Mouse (Mus musculus) c-Kit-positive CD71-positive TER-119-negative erythroid progenitor cells, embryonic 14.5 days (primary cell): ENCODE results near the gene Asb18.
A peak's percentile ranks its signal among the peaks of the same experiment; 100 is the strongest.

Experiments
- DNase-seq: peaks from one replicate; pipeline ENCODE4 v3.0.0-alpha.2; 2013; ENCODE audit warnings: low read depth

Asb18 gene

DNA sequence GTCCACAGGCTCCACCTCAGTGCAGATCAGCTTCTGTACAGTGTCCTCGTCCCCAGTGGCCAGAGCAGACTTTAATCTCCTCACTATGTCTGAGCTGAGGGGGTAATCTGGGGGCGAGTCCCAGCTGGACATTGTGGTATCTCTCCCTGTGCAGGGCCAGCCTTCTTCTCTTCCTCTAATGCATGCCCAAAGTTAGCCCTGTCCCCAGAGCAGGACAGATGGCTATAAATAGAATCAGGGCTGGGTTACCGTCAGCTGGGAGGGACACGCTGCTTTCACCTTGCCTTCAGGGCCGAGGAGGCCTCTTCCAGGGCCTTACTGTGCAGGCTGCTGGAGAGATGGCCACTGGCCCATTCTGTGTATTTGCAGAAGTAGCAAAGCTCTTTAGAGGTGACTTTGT lies at the start of gene Asb18:
Gene Asb18, minus strand, starts transcription at position 221 of the 400 bp plus-strand sequence.
- no peak for DNase-seq

GRCm38 (mm10) chr1:90060599-90060998 lies 46.1 kb upstream of the Asb18 start:
- DNase-seq = peak; percentile 8

GRCm38 (mm10) chr1:90060054-90060453 lies 45.6 kb upstream of the Asb18 start:
- DNase-seq = no peak

- DNase-seq = no peak
Measured at GRCm38 (mm10) chr1:90054991-90055390, 40.5 kb upstream of the Asb18 start.

- peak; percentile 14 for DNase-seq
Measured at GRCm38 (mm10) chr1:90051347-90051746, 36.9 kb upstream of the Asb18 start.

GRCm38 (mm10) chr1:90050046-90050739 lies 35.7 kb upstream of the Asb18 start:
- no peak for DNase-seq

GRCm38 (mm10) chr1:90028305-90028704 lies 13.8 kb upstream of the Asb18 start:
- DNase-seq = no peak

DNA sequence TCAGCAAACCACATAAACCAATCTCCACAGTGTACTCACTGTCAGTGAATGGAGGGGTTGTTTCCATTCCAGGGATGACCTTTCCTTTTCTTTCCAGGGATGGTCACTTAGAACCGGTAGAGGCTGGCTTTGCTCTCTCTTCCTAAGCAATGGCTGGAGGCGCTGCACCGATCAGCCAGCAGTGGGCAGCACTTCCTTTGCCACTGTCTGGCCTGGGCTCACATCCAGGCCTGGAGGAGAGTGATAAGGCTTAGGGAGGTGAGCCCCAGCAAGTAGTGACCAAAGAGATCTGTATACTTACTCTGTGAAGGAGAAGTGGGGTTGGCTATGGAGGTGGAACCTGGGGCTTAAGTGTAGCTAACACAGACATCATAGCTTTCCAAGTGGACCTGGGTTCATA lies 12.5 kb upstream of the Asb18 start:
- DNase-seq = no peak

GRCm38 (mm10) chr1:90020336-90020735 lies 5.9 kb upstream of the Asb18 start:
- DNase-seq = no peak

DNA sequence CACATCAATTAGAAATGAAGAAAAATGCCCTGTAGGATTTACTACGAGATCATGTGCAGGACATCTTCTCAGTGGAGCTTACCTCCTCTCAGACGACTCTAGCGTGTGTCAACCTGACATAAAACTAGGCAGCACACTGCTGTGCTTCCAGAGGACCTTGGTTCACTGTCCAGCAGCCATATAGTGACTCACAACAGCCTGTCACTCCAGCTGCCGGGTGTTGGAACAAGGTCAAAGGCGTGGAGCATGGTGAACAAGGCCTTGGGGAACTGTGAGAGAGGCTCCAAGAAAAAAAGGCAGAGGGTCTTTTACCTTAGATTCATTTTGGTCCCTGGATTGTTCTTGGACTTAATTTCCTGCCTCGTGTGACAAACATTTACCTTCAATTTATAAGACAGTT lies 3.6 kb upstream of the Asb18 start:
- DNase-seq = no peak

DNA sequence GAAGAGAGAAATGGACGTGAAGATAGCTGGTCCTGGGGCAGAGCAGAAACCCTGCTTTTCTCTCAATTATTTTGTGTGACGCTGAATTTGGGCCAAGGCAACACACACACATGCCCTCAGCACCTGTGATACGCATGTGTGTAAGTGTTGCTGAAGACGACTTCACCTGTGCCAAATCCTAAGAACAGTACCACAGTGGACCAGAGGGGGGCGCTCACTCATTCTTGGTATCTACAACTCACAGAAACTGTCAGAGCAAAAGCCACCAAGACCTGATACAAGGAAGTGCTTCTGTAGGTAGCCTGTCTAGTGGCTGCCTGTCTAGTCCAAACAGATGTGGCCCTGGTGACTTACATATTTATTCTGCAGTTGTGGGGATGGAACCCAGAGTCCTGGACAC lies 1.2 kb downstream of the Asb18 start:
- no peak for DNase-seq

GRCm38 (mm10) chr1:90012850-90013249 lies 1.6 kb downstream of the Asb18 start:
- DNase-seq = peak; percentile 9

DNA sequence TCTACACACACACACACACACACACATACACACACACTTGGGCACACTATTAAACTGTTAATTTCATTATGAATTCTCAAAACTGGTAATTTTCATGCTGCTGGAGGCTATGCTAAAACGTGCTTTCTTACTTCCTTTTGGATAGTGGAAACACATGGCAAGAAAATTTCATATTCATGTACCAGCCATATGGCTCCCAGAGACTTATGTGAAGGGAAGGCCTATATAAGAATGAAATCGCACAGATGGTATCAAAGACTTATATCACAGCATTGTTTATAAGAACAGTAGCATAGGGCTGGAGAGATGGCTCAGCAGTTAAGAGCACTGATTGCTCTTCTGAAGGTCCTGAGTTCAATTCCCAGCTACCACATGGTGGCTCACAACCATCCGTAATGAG lies 2.3 kb downstream of the Asb18 start:
- DNase-seq = no peak

DNA sequence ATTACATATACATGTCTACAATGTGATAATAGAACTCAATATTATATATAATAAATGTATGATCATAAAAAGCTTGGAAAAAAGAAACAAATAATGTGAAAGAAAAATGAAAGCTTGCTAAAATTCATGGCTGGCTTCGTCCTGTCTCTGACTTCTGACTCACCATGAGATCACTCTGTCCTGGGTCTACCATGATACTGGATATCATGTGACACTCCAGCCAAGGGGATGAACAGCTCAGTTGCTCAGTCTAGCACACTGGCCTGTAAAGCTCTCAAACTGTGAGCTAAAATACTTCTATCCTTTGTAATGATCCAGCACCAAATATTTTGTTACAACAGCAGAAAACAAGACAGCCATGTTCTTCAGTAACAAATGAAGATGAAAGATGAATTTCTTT lies 4.4 kb downstream of the Asb18 start:
- DNase-seq = no peak

GRCm38 (mm10) chr1:90009188-90009587 lies 5.3 kb downstream of the Asb18 start:
- no peak for DNase-seq

- DNase-seq = no peak
Measured at GRCm38 (mm10) chr1:90006666-90007065, 7.8 kb downstream of the Asb18 start.

DNA sequence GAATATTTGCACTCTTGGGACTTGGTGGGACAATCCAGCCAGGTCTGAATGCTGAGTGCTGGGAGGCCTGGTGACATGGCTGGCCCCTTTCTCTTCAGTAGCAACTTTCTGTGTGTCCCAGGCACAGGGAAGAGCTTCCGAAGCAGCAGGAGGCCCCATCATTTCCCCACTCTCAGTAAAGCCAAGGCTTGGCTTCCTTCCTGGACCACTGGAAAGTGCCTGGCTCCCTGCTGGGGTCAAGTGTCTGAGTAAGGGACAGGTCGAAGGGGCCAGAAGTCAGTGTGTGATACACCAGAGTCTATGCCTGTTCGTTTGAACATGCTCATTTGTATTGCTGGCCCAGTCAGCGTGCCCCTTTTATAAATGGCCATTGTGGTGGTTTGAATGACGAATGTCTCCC lies 13.5 kb downstream of the Asb18 start:
- no peak for DNase-seq

DNA sequence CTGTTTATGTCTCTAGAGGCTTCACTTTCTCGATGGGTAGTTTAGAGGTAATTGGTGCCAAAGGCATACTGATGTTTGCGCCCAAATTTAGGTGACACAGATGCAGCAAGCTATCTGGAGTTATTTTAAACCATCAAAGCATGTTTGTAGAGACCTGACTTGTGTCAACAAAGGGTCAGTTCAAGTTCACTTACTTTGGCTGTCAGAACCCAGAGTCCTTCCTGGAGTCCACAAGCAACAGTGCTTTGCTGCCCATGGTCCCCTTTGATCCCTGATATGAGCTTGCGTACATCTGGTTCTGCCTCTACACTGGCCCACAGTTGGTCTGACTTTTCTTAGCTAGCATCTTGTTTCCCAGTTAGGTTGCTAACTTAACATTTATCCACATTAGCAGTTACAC lies 14.6 kb downstream of the Asb18 start:
- no peak for DNase-seq

GRCm38 (mm10) chr1:89998696-89999095 lies 15.8 kb downstream of the Asb18 start:
- no peak for DNase-seq

GRCm38 (mm10) chr1:89998076-89998475 lies 16.4 kb downstream of the Asb18 start:
- no peak for DNase-seq

- no peak for DNase-seq
Measured at GRCm38 (mm10) chr1:89992256-89992655, 22.2 kb downstream of the Asb18 start.

GRCm38 (mm10) chr1:89977261-89977660 lies 37.2 kb downstream of the Asb18 start:
- no peak for DNase-seq

GRCm38 (mm10) chr1:89976411-89976810 lies 38.1 kb downstream of the Asb18 start:
- no peak for DNase-seq

GRCm38 (mm10) chr1:89974541-89974940 lies 39.9 kb downstream of the Asb18 start:
- DNase-seq = no peak
